25 mouse cellular contexts compared by ENCODE assay signal in genomic region chr15:25473201-25473710, GRCm38 (mm10). TPM values are rescaled to one million over a fixed set of nuclear protein-coding genes. Genes with fewer than 3 reads are reported as not detected.
A peak's percentile ranks its signal among the peaks of the same experiment; 100 is the strongest.
DNase-seq lines count a peak whose midpoint lies in the region; ATAC-seq and TF ChIP-seq lines count a peak whose summit lies in the region.
"Had no signal": no experiment of that assay in that cellular context is flagged by ENCODE, and none has a peak within 500 bp of the region (broad histone marks: within the 10 kb centered on the region; RNA-seq: fewer than 3 reads in every experiment).

No protein-coding gene starts in this region.

- no peaks in the 10 kb centered on the region for H3K9me3 ChIP-seq in liver, embryonic 12.5 days (replicated peaks)
- H3K9me3 ChIP-seq in liver, embryonic 15.5 days (replicated peaks), result no peaks in the 10 kb centered on the region
- no peaks in the 10 kb centered on the region for H3K9me3 ChIP-seq in hindbrain, embryonic 12.5 days (replicated peaks)
- H3K9me3 ChIP-seq: forebrain, embryonic 10.5 days; forebrain, embryonic 13.5 days; heart, embryonic 12.5 days; heart, embryonic 15.5 days; hindbrain, embryonic 10.5 days had no signal

- no peak overlapping the region for H3K4me3 ChIP-seq in liver, adult 2 months (ENCODE audit: insufficient read depth, low read depth, low read length)
- H3K4me3 ChIP-seq in liver, embryonic 12.5 days, result no peak overlapping the region
- H3K4me3 ChIP-seq in liver, embryonic 15.5 days (replicated peaks), result no peak overlapping the region
- H3K4me3 ChIP-seq in hindbrain, embryonic 12.5 days, result no peak overlapping the region
- H3K4me3 ChIP-seq: forebrain, embryonic 10.5 days; forebrain, embryonic 13.5 days; heart, embryonic 12.5 days; heart, embryonic 15.5 days; hindbrain, embryonic 10.5 days had no signal

- peak; percentile 58 for ATAC-seq in liver, embryonic 12.5 days
- ATAC-seq in liver, embryonic 15.5 days (ENCODE audit: insufficient read depth), result peak; percentile 72
- no peak for ATAC-seq in hindbrain, embryonic 12.5 days (ENCODE audit: low FRiP score)
- ATAC-seq: forebrain, embryonic 13.5 days; forebrain, embryonic 16.5 days; hindbrain, postnatal 0 days; Patski had no signal

- 64% methylated on average over 3 of the region's 3 CpGs for WGBS in liver, adult 2 months
- WGBS in liver, embryonic 12.5 days (ENCODE audit: insufficient replicate concordance), result 71% methylated on average over 3 of the region's 3 CpGs
- 66% methylated on average over 3 of the region's 3 CpGs for whole genome bisulfite sequencing in liver, embryonic 15.5 days (ENCODE audit: insufficient replicate concordance)
- WGBS in hindbrain, embryonic 12.5 days, result 83% methylated on average over 3 of the region's 3 CpGs

- peaks cover 8% of the 10 kb centered on the region; the same call in 1 of the 2 replicates for H3K4me1 ChIP-seq in liver, adult 2 months (ENCODE audit: control insufficient read depth, insufficient read depth, low read length)
- H3K4me1 ChIP-seq in liver, embryonic 12.5 days, result no peaks in the 10 kb centered on the region
- peaks cover 6% of the 10 kb centered on the region for H3K4me1 ChIP-seq in liver, embryonic 15.5 days (replicated peaks)
- H3K4me1 ChIP-seq in hindbrain, embryonic 12.5 days, result no peaks in the 10 kb centered on the region
- H3K4me1 ChIP-seq: forebrain, embryonic 13.5 days; heart, embryonic 12.5 days; heart, embryonic 15.5 days; hindbrain, embryonic 10.5 days had no signal

- H3K4me2 ChIP-seq in liver, embryonic 12.5 days, result no peak overlapping the region
- no peak overlapping the region for H3K4me2 ChIP-seq in liver, embryonic 15.5 days
- H3K4me2 ChIP-seq in hindbrain, embryonic 12.5 days (replicated peaks), result no peak overlapping the region
- H3K4me2 ChIP-seq: forebrain, embryonic 13.5 days; heart, embryonic 12.5 days; heart, embryonic 15.5 days; hindbrain, embryonic 14.5 days had no signal

- no peak for TF ChIP-seq POLR2A in liver, adult 2 months (IDR thresholded peaks at IDR 0.05; ENCODE audit: extremely low read depth, insufficient read depth, low read length)

- TF ChIP-seq CTCF in liver, adult 2 months (IDR thresholded peaks at IDR 0.05; ENCODE audit: low read depth, low read length), result no peak

- DNase-seq in liver, adult 2 months (ENCODE audit: extremely low read depth, low read depth, low spot score), result peak; percentile 94
- no peak for DNase-seq in liver
- no peak for DNase-seq in gastrocnemius, adult 18-20 months (ENCODE audit: low spot score)
- DNase-seq in thymus, postnatal 0 days (ENCODE audit: low spot score), result no peak
- DNase-seq: adrenal gland, postnatal 10 days; B cell, adult 2 months; cerebellum, adult 18-20 months; cerebellum, adult 9-10 months; cerebellum, postnatal 14 days; gastrocnemius, postnatal 25 days; heart, postnatal 36 days had no signal

- H3K9ac ChIP-seq in liver, adult 2 months (ENCODE audit: low read depth, low read length), result no peak overlapping the region
- H3K9ac ChIP-seq in liver, embryonic 12.5 days, result no peak overlapping the region
- H3K9ac ChIP-seq in liver, embryonic 15.5 days, result no peak overlapping the region
- H3K9ac ChIP-seq in hindbrain, embryonic 12.5 days, result no peak overlapping the region
- H3K9ac ChIP-seq: forebrain, embryonic 13.5 days; heart, embryonic 12.5 days; heart, embryonic 15.5 days; hindbrain, embryonic 14.5 days had no signal

- no peaks in the 10 kb centered on the region for H3K36me3 ChIP-seq in liver, adult 2 months (ENCODE audit: control insufficient read depth, insufficient read depth, low read length)
- no peaks in the 10 kb centered on the region for H3K36me3 ChIP-seq in liver, embryonic 12.5 days
- H3K36me3 ChIP-seq in liver, embryonic 15.5 days (replicated peaks), result no peaks in the 10 kb centered on the region
- H3K36me3 ChIP-seq in hindbrain, embryonic 12.5 days, result no peaks in the 10 kb centered on the region
- H3K36me3 ChIP-seq: forebrain, embryonic 10.5 days; G1E; heart, embryonic 12.5 days; heart, embryonic 15.5 days; hindbrain, embryonic 10.5 days had no signal

- no peaks in the 10 kb centered on the region for H3K27me3 ChIP-seq in liver, adult 2 months (ENCODE audit: control insufficient read depth, insufficient read depth, low read length)
- no peaks in the 10 kb centered on the region for H3K27me3 ChIP-seq in liver, embryonic 12.5 days (replicated peaks)
- H3K27me3 ChIP-seq in liver, embryonic 15.5 days, result no peaks in the 10 kb centered on the region
- H3K27me3 ChIP-seq in hindbrain, embryonic 12.5 days, result no peaks in the 10 kb centered on the region
- H3K27me3 ChIP-seq: CH12.LX; heart, embryonic 12.5 days; heart, embryonic 15.5 days; Patski had no signal

- H3K27ac ChIP-seq in liver, adult 2 months (replicated peaks; ENCODE audit: insufficient read depth, low read depth, low read length), result no peak overlapping the region; the same call in 1 of the 2 replicates
- no peak overlapping the region for H3K27ac ChIP-seq in liver, embryonic 12.5 days
- no peak overlapping the region for H3K27ac ChIP-seq in liver, embryonic 15.5 days (replicated peaks)
- H3K27ac ChIP-seq in hindbrain, embryonic 12.5 days, result no peak overlapping the region
- H3K27ac ChIP-seq: forebrain, embryonic 10.5 days; forebrain, embryonic 13.5 days; heart, embryonic 15.5 days; hindbrain, embryonic 10.5 days; hindbrain, embryonic 14.5 days; hindbrain, postnatal 0 days had no signal

- H3K79me2 ChIP-seq in liver, adult 2 months (ENCODE audit: control insufficient read depth, insufficient read depth, low read length), result no peaks in the 10 kb centered on the region

RNA-seq across cellular contexts. Expression of gene Basp1, which starts 59.7 kb away (rescaled TPM):
- total RNA-seq in liver, adult 2 months (2014; rRNA removed), result 1.3 and 1.5 TPM in 2 replicates
- 0.61 and 0.75 TPM in 2 replicates for polyA plus RNA-seq in liver, adult 2 months (2012; rRNA removed)
- 9.6 and 10.8 TPM in 2 replicates for polyA plus RNA-seq in liver, embryonic 12.5 days (2016; fragmentation: Nextera tagmentation; extraction: Ambion mirVana)
- 2.0 and 2.3 TPM in 2 replicates for polyA plus RNA-seq in liver, embryonic 15.5 days (2015; fragmentation: Nextera tagmentation; extraction: Ambion mirVana)
- total RNA-seq in gastrocnemius, adult 18-20 months (2021), result 1 to 10 TPM in 1 of 2 experiments, under 1 TPM in 1; 0.71 to 1.9 TPM
- 10.7 and 13.1 TPM in 2 replicates for polyA plus RNA-seq in thymus, postnatal 0 days (2015; fragmentation: Nextera tagmentation; extraction: Ambion mirVana)
- 381 and 469 TPM in 2 replicates for polyA plus RNA-seq in hindbrain, embryonic 12.5 days (2016; fragmentation: Nextera tagmentation; extraction: Ambion mirVana)
- total RNA-seq: G1E had no signal
- polyA plus RNA-seq: G1E had no signal

Comparison
In these comparisons a context has a peak if more than half of its experiments do, and no peak if none do; other contexts are left out.
1. RNA of gene Basp1, which starts 59.7 kb away (polyA plus RNA-seq): 381 to 469 TPM in hindbrain, embryonic 12.5 days; 10.7 to 13.1 TPM in thymus, postnatal 0 days, 9.6 to 10.8 TPM in liver, embryonic 12.5 days, 2.0 to 2.3 TPM in liver, embryonic 15.5 days and 0.61 to 0.75 TPM in liver, adult 2 months; every median in the first group is over 10 times any median in the second.